Mouse (Mus musculus) heart, adult 2 months (tissue): ENCODE results near the gene 1700123O20Rik.

Experiments used
- CTCF ChIP-seq: fragments of 200-600 bp; IDR thresholded peaks from 2 replicates; pipeline ENCODE4 v1.8.1; 2022; ENCODE audit warnings: antibody characterized with exemption, mild to moderate bottlenecking, moderate library complexity
- EP300 ChIP-seq: fragments of 200-500 bp; IDR thresholded peaks from 2 replicates; pipeline ENCODE4 v1.6.1; 2011; ENCODE audit warnings: low read depth, low read length, control low read depth; ENCODE audit not compliant: insufficient read depth
- POLR2A ChIP-seq: fragments of 200-500 bp; IDR thresholded peaks from 2 replicates; pipeline ENCODE4 v1.6.1; 2011; ENCODE audit warnings: mild to moderate bottlenecking, low read depth, low read length, control low read depth; ENCODE audit not compliant: insufficient read depth

DNA sequence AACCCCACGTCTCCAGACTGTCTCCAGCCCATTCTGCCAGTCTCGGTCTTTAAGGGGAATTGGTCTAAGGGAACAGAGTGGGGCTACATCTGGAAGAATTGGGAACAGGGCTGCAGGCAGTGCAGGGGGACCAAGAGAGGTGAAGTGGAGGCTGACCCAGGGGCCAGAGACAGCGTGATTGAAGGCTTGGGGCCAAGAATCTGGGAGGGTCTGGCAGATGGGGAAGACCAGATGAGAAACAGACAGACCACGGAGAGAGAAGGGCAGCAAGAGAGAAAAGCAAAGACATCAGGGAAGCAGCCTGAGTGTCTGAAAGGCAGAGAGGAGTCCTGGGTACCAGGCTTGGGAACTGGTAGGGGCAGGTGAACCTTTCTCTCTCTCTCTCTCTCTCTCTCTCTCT lies 45.9 kb upstream of the 1700123O20Rik start:
- TF ChIP-seq POLR2A = no peak
- no peak for TF ChIP-seq CTCF
- TF ChIP-seq EP300 = no peak
